Mouse (Mus musculus): Measurements from ENCODE around the gene Kcnh2.

- TF ChIP-seq BHLHE40 (IDR thresholded peaks at IDR 0.05; ENCODE audit: borderline replicate concordance, low read depth, low read length) (no peak), JUND (IDR thresholded peaks at IDR 0.05; ENCODE audit: low read depth, low read length) (no peak), EP300 (IDR thresholded peaks at IDR 0.05; ENCODE audit: low read depth in 1 of 2, low read length in 2 of 2) (no peak), MAZ (IDR thresholded peaks at IDR 0.05; ENCODE audit: low read depth, low read length) (no peak), POLR2A (IDR thresholded peaks at IDR 0.05; ENCODE audit: control insufficient read depth in 1 of 2, insufficient read depth in 1 of 2, low read depth in 1 of 2, low read length in 2 of 2, poor library complexity in 1 of 2) (no peak)
Observed at GRCm38 (mm10) chr5:24366426-24366825, 15.0 kb upstream of the Kcnh2 start.
